Mouse (Mus musculus) adrenal gland, postnatal 36 days (tissue): Measurements from ENCODE around the gene Slc16a5. TPM values are rescaled to one million over a fixed set of nuclear protein-coding genes. Genes with fewer than 3 reads are reported as not detected.

Source experiments
- DNase-seq, 2 experiments: peaks; one replicate each; pipeline ENCODE4 v3.0.0; 2021; ENCODE audit warnings: mixed read lengths in 1 of 2
- microRNA-seq: library from miRNA; unstranded; fragments of <30 nt; microRNA quantifications from one replicate; pipeline ENCODE4 v1.2.0, GENCODE M21; 2021
- total RNA-seq, 2 experiments: library from RNA; stranded (reverse); gene quantifications; 2 replicates each; pipeline ENCODE4 v1.2.3; 2021

The Slc16a5 gene
- total RNA-seq, 2 experiments from 2014 or later: 0.53 TPM; not detected in 1

DNA sequence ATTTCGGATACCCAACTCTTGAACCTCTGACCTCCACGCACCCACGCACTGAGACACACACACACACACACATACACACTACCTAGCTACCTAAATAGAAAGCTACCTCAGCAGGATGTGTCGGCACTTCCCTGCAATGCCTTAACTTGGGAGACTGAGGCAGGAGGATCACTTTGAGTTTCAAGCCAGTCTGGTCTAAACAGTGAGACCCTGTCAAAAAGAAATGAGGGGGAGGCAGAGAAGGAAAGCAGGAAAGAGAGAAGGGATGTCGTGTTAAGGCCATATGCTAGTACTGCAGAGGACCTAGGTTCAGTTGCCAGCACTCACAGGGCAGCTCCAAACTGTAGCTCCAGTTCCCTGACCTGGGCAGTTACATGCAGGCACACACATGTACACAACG lies 52.7 kb downstream of the Slc16a5 start:
- no peak for DNase-seq

DNA sequence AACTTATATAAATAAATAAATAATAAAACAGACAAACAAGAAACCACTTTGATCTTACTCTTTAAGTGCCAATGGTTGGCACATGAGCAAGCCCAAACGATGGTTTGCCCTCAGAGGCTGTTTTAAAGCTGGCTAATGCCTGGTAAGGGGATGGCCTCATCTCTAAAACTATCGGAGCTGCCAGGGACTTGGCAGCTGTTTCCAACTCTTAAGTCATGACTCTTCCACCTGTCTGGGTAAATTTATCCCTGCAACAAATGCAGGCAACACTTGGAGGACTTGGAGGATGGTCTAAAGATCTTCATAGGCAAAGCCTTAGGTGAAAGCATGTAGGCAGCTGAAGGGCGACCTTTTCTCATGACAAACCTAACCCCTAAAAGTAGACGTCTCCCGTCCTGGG lies 54.7 kb downstream of the Slc16a5 start:
- DNase-seq: no peak

DNA sequence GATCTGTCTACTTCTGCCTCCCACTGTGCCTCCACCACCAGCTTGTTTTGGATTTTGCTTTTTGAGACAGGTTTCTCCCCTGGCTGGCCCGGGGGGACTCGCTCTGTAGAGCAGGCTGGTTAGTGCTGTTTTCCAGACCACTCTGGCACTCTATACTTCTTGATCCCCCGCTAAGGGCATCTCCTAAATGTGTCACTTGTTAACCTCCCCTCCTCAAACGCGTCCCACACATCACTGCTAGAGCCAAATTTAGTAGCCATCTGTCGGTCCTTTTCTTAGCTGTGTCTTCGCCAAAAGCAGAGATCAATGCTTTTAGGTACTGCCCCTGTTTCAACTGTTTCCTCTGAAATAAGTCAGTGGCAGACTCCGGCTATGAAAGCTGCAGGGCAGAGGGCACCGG lies 56.4 kb downstream of the Slc16a5 start:
- no peak for DNase-seq

DNA sequence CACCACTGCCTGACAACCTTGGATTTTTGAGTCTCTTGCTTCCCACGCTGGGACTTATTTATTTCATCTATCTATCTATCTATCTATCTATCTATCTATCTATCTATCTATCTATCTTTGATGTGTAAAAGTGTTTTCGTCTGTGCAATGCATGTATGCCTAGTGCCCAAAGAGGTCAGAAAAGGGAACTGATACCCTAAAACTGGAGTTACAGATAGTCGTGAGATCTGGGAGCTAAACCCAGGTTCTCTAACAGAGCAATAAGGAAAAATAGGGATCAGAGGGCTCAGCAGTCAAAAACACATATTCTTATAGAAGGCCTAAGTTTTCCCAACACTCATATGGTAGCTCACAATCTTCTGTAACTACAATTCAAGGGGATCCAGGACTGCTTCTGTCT lies 57.3 kb downstream of the Slc16a5 start:
- no peak for DNase-seq

DNA sequence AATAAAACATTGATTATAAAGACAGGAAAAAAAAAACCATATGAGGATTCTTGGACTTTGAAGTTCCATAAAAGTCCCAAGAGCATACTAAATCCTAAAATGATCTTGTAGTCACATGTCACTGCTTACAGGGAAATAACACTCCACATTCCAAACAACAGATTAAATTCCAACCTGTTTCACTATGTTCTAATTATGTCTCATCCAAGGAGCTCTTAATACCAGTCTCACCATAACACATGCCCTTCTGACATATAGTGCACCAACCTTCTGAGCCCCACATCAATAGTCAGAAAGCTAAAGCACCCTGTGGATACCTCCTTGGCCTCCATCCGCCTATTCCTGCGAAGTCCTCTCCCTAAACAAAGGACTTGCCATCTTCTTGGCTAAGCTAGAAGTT lies 57.9 kb downstream of the Slc16a5 start:
- DNase-seq: no peak

DNA sequence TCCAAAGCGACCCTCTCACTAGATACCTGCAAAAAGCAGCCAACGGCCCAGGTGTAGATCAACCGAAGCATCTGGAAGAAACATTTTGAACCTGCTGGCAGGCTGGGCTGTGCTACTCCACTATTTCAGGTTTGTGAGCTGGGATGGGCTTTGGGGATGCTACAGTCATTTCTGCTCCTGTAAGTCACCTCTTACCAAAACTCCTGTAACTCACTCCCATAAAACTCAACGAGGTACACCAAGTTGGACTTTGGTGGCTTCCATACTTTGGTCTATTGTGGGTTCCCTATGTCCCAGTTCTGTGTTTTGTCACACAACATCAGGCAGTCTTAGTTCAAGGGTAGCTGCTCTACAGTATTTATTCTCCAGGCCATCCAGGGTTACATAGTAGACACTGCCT lies 58.8 kb downstream of the Slc16a5 start:
- DNase-seq: no peak

DNA sequence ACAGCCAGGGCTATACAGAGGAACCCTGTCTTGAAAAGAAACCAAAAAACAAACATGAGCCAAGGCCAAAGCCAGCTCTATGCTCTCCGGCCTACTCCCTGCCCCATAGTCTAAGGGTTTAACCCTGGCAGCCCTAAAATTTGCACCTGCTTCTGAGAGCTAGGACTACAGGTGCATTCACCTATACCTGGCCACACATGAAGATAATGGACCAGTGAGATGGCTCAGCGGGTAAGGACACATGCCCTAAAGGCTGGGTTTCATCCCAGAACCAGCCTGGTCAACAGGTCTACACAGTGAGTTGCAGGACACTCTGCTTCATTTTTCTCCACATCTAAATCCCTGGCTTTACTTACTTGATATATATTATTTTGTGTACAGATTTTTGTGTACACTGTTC lies 60.0 kb downstream of the Slc16a5 start:
- no peak for DNase-seq

DNA sequence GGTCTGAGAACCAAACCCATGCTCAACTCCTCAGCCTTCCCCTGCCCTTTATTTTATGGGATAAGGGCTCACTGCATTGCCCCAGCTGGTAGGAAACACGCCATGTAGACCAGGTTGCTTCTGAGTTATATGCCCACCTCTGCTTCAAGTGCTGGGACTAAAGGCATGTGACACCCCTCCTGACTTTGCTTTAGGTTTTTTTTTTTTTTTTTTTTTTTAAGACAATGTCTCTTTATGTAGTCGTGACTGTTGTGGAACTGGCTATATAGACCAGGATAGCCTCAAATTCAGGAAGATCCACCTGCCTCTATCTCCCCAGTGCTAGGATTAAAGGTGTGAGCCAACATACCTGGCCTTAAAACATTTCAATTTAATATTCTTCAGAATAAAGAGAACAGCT lies 60.4 kb downstream of the Slc16a5 start:
- DNase-seq: no peak

Small RNAs within 50 kb of the gene (microRNA-seq; reads per million reads assigned to microRNA genes)
- gene Mir3968: not detected

Other genes starting within 250 kb of the Slc16a5 start
- 1 to 10 TPM; 1.7 to 4.6 TPM for gene Grin2c, start 195.2 kb upstream of the Slc16a5 start, total RNA-seq
- 1,000 to 10,000 TPM; 1,168 to 1,492 TPM for gene Fdxr, start 185.4 kb upstream of the Slc16a5 start, total RNA-seq
- gene Fads6, start 164.8 kb upstream of the Slc16a5 start, total RNA-seq: 10 to 100 TPM; 47.5 to 75.9 TPM
- gene Otop2, start 155.3 kb upstream of the Slc16a5 start, total RNA-seq: not detected
- under 1 TPM; 0.40 to 0.49 TPM for gene Ush1g, start 140.4 kb upstream of the Slc16a5 start, total RNA-seq
- not detected for gene Otop3, start 127.7 kb upstream of the Slc16a5 start, total RNA-seq
- 10 to 100 TPM; 16.2 to 38.1 TPM for gene Hid1, start 94.7 kb upstream of the Slc16a5 start, total RNA-seq
- 100 to 1,000 TPM in 1 of 2 experiments, 10 to 100 TPM in 1; 82.1 to 136 TPM for gene Cdr2l, start 80.6 kb upstream of the Slc16a5 start, total RNA-seq
- 100 to 1,000 TPM; 147 to 162 TPM for gene Mrpl58, start 58.7 kb upstream of the Slc16a5 start, total RNA-seq
- gene Atp5h, start 42.5 kb upstream of the Slc16a5 start, total RNA-seq: 100 to 1,000 TPM; 567 to 597 TPM
- 10 to 100 TPM; 43.8 to 70.0 TPM for gene Kctd2, start 42.3 kb upstream of the Slc16a5 start, total RNA-seq
- gene Trim80, start 21.9 kb upstream of the Slc16a5 start, total RNA-seq: under 1 TPM in 1 of 2 experiments, not detected in 1; 0.17 TPM
- 1 to 10 TPM; 7.3 to 8.2 TPM for gene Armc7, start 13.2 kb downstream of the Slc16a5 start, total RNA-seq
- 100 to 1,000 TPM in 1 of 2 experiments, 10 to 100 TPM in 1; 98.5 to 161 TPM for gene Nt5c, start 29.4 kb downstream of the Slc16a5 start, total RNA-seq
- gene Jpt1, start 51.9 kb downstream of the Slc16a5 start, total RNA-seq: 100 to 1,000 TPM in 1 of 2 experiments, 10 to 100 TPM in 1; 80.5 to 106 TPM
- gene Sumo2, start 73.8 kb downstream of the Slc16a5 start, total RNA-seq: 100 to 1,000 TPM; 248 to 259 TPM
- 10 to 100 TPM; 44.0 to 44.8 TPM for gene Nup85, start 102.0 kb downstream of the Slc16a5 start, total RNA-seq
- gene Mrps7, start 141.5 kb downstream of the Slc16a5 start, total RNA-seq: 100 to 1,000 TPM in 1 of 2 experiments, 10 to 100 TPM in 1; 97.7 to 102 TPM
- gene Gga3, start 141.6 kb downstream of the Slc16a5 start, total RNA-seq: 10 to 100 TPM; 25.3 to 30.7 TPM
- 100 to 1,000 TPM in 1 of 2 experiments, 10 to 100 TPM in 1; 73.4 to 195 TPM for gene Mif4gd, start 150.5 kb downstream of the Slc16a5 start, total RNA-seq
- 10 to 100 TPM; 90.5 to 96.3 TPM for gene Slc25a19, start 165.8 kb downstream of the Slc16a5 start, total RNA-seq
- 100 to 1,000 TPM; 132 to 158 TPM for gene Grb2, start 246.1 kb downstream of the Slc16a5 start, total RNA-seq